Comparison of ENCODE assay signal across 8 mouse cellular contexts in genomic region chr4:53440010-53440815, GRCm38 (mm10). TPM values are rescaled to one million over a fixed set of nuclear protein-coding genes. Genes with fewer than 3 reads are reported as not detected.
DNase-seq lines count a peak whose midpoint lies in the region; ATAC-seq and TF ChIP-seq lines count a peak whose summit lies in the region.

Slc44a1 (plus strand) TSS chr4:53440413.

- peak within 1 kb of the TSS; percentile 91 for H3K4me3 ChIP-seq in forebrain, embryonic 16.5 days (replicated peaks; ENCODE audit: low read length)
- H3K4me3 ChIP-seq in layer of hippocampus, adult 2 months = peak within 1 kb of the TSS; percentile 69
- peak within 1 kb of the TSS; percentile 91 for H3K4me3 ChIP-seq in lung, embryonic 15.5 days
- peak within 1 kb of the TSS; percentile 92 for H3K4me3 ChIP-seq in thymus, adult 2 months (ENCODE audit: control insufficient read depth, insufficient read depth, low read length)

- intact Hi-C loops in heart, postnatal 25 days (cut with DNase I) = loop anchor here (5.0 kb wide), 2 partner anchors 77 to 318 kb away; no protein-coding TSS in a partner anchor

- H3K4me1 ChIP-seq in forebrain, embryonic 16.5 days (replicated peaks; ENCODE audit: control insufficient read depth, insufficient read depth, low read length) = peaks cover 35% of the 10 kb centered on the region
- H3K4me1 ChIP-seq in lung, embryonic 15.5 days = peaks cover 24% of the 10 kb centered on the region
- H3K4me1 ChIP-seq in thymus, adult 2 months (replicated peaks; ENCODE audit: control insufficient read depth, insufficient read depth, low read length) = peaks cover 7% of the 10 kb centered on the region

- H3K9ac ChIP-seq in forebrain, embryonic 16.5 days (replicated peaks; ENCODE audit: low read depth, low read length) = peak within 1 kb of the TSS; percentile 95
- peak within 1 kb of the TSS; percentile 72 for H3K9ac ChIP-seq in lung, embryonic 15.5 days

- peak; percentile 98 for ATAC-seq in forebrain, embryonic 16.5 days
- ATAC-seq in lung, embryonic 15.5 days (ENCODE audit: borderline replicate concordance, extremely low read depth, low FRiP score, low TSS enrichment) = peak; percentile 98

- no peaks in the 10 kb centered on the region for H3K36me3 ChIP-seq in forebrain, embryonic 16.5 days (ENCODE audit: control insufficient read depth, insufficient read depth)
- H3K36me3 ChIP-seq in lung, embryonic 15.5 days = no peaks in the 10 kb centered on the region
- no peaks in the 10 kb centered on the region for H3K36me3 ChIP-seq in thymus, adult 2 months (ENCODE audit: control insufficient read depth, insufficient read depth, low read length)

- H3K27ac ChIP-seq in forebrain, embryonic 16.5 days (ENCODE audit: low read length) = peak within 1 kb of the TSS; percentile 81
- H3K27ac ChIP-seq in layer of hippocampus, adult 2 months = peak within 1 kb of the TSS; percentile 98
- peak within 1 kb of the TSS; percentile 90 for H3K27ac ChIP-seq in lung, embryonic 15.5 days
- 0 out of 2 replicates have a peak within 1 kb of the TSS, but pooled peaks have one; percentile 11 for H3K27ac ChIP-seq in thymus, adult 2 months (ENCODE audit: control insufficient read depth, insufficient read depth, low read length)

- H3K4me2 ChIP-seq in forebrain, embryonic 16.5 days (ENCODE audit: low read length) = peak within 1 kb of the TSS; percentile 90
- H3K4me2 ChIP-seq in lung, embryonic 15.5 days = peak within 1 kb of the TSS; percentile 93

- no peak for TF ChIP-seq CTCF in layer of hippocampus, adult 2 months (conservative IDR thresholded peaks at IDR 0.05)
- 0 out of 2 replicates have a peak, but pooled peaks have one; percentile 45 for TF ChIP-seq CTCF in thymus, adult 2 months (IDR thresholded peaks at IDR 0.05; ENCODE audit: borderline replicate concordance, control insufficient read depth, extremely low read depth, insufficient read depth, low read length, poor library complexity)

- TF ChIP-seq POLR2A in thymus, adult 2 months (IDR thresholded peaks at IDR 0.05; ENCODE audit: control insufficient read depth, extremely low read depth, insufficient read depth, low read length, poor library complexity) = peak; percentile 54

- H3K9me3 ChIP-seq in forebrain, embryonic 16.5 days (ENCODE audit: control insufficient read depth, low read length) = no peaks in the 10 kb centered on the region
- no peaks in the 10 kb centered on the region for H3K9me3 ChIP-seq in lung, embryonic 15.5 days

- no peaks in the 10 kb centered on the region for H3K27me3 ChIP-seq in forebrain, embryonic 16.5 days (replicated peaks; ENCODE audit: control insufficient read depth, insufficient read depth, low read length)
- H3K27me3 ChIP-seq in lung, embryonic 15.5 days = no peaks in the 10 kb centered on the region
- no peaks in the 10 kb centered on the region; the same call in 1 of the 2 replicates for H3K27me3 ChIP-seq in thymus, adult 2 months (ENCODE audit: control insufficient read depth, insufficient read depth, low read length)

- under 1% methylated on average over 87 of the region's 122 CpGs for WGBS in forebrain, embryonic 16.5 days
- whole genome bisulfite sequencing in lung, embryonic 15.5 days = under 1% methylated on average over 104 of the region's 122 CpGs
- WGBS in thymus, adult 2 months = under 1% methylated on average over 96 of the region's 122 CpGs

- DNase-seq in MEL-GATA-1-ER (ENCODE audit: extremely low read depth, low read depth) = peak; percentile 39
- peak; percentile 84 to 92 for DNase-seq in cerebellum, adult 18-20 months
- peak; percentile 83 for DNase-seq in heart, postnatal 25 days (ENCODE audit: low spot score)
- peak; percentile 80 to 83 for DNase-seq in layer of hippocampus, adult 2 months (ENCODE audit: low spot score in 2 of 2)
- DNase-seq in ovary, adult 18-20 months (ENCODE audit: low spot score) = peak; percentile 89
- peak; percentile 76 for DNase-seq in thymus, adult 2 months

RNA-seq across cellular contexts. Expression of gene Slc44a1, which starts in this region (rescaled TPM):
- polyA plus RNA-seq in forebrain, embryonic 16.5 days (2015; fragmentation: Nextera tagmentation; extraction: Ambion mirVana) = 13.7 and 19.6 TPM in 2 replicates
- 10 to 100 TPM; 30.8 to 34.6 TPM for total RNA-seq in heart, postnatal 25 days (2021)
- total RNA-seq in layer of hippocampus, adult 2 months (2021) = 10 to 100 TPM; 75.0 to 78.4 TPM
- polyA plus RNA-seq in lung, embryonic 15.5 days (2015; fragmentation: Nextera tagmentation; extraction: Ambion mirVana) = 39.1 and 40.9 TPM in 2 replicates
- polyA plus RNA-seq in thymus, adult 2 months (2012; rRNA removed) = 17.8 and 18.1 TPM in 2 replicates

Comparison
In these comparisons a context has a peak if more than half of its experiments do, and no peak if none do; other contexts are left out.
1. Peak in every context shown above with its lines: DNase-seq, ATAC-seq, H3K4me3 ChIP-seq and H3K27ac ChIP-seq.
2. DNase-seq: peak in every context shown above with its lines; median percentile 89 in ovary, adult 18-20 months; 88 in cerebellum, adult 18-20 months; 83 in heart, postnatal 25 days; 82 in layer of hippocampus, adult 2 months; 76 in thymus, adult 2 months; 39 in MEL-GATA-1-ER.
3. H3K27ac ChIP-seq: peak in every context shown above with its lines; median percentile 98 in layer of hippocampus, adult 2 months; 90 in lung, embryonic 15.5 days; 81 in forebrain, embryonic 16.5 days; 11 in thymus, adult 2 months.